Mouse (Mus musculus) Patski (cell line): ENCODE measurements at regions not wholly inside any gene's neighbourhood (a gene's known extent, or its start where the extent isn't known, plus 50 kb on each side); places are given as distances from the start of the nearest gene placed in this dataset.

Source experiments
- ATAC-seq: fragments of 100-300 bp; one replicate; pipeline ENCODE4 v1.8.0; 2021
- CTCF ChIA-PET: fragments of 350-600 bp; sonication (Branson Sonifier 250); formaldehyde crosslinking; loops from one replicate; lab custom pipeline; 2022; ENCODE audit warnings: inconsistent platforms; lab: Charles Lee
- POLR2A ChIA-PET: fragments of 350-600 bp; sonication (Branson Sonifier 250); formaldehyde crosslinking; loops from one replicate; lab custom pipeline; 2022; ENCODE audit warnings: antibody characterized with exemption, inconsistent platforms; lab: Charles Lee
- DNase-seq: peaks from one replicate; pipeline ENCODE4 v3.0.0-alpha.2; 2011; ENCODE audit warnings: low read depth, low spot score
- H3K27me3 ChIP-seq: fragments of 371-371 bp; one replicate; pipeline ENCODE4 v1.5.1; 2021
- CTCF ChIP-seq: fragments of 100-300 bp; IDR thresholded peaks from one replicate; pipeline ENCODE4 v1.5.1; 2021
- in situ Hi-C: fragments of 300-500 bp; cut with MboI; formaldehyde crosslinking; loops from 3 replicates; pipeline ENCODE4 v1.11.1; 2018; ENCODE audit warnings: low pct_unique_long_range_greater_than_20kb, mixed read lengths

- POLR2A ChIA-PET = no interaction called here
Measured at GRCm38 (mm10) chr1:176360957-176361356, 85.8 kb upstream of the Pld5 start.

GRCm38 (mm10) chr1:176359992-176360724 is 85.0 kb upstream of the Pld5 start:
- no peak for TF ChIP-seq CTCF
- no peak for DNase-seq

More at GRCm38 (mm10) chr1:176360957-176361356, 85.8 kb upstream of the Pld5 start:
- in situ Hi-C loops = no loop called here
- H3K27me3 ChIP-seq = peaks cover 3% of the 10 kb centered on the region
- CTCF ChIA-PET = interaction anchor here (1.2 kb wide), 1 partner anchor 14 kb away, joined by 3 read pairs; no protein-coding TSS in a partner anchor
- ATAC-seq (no peak), DNase-seq (no peak)
- no peak for TF ChIP-seq CTCF

GRCm38 (mm10) chr1:176355342-176355741 is 80.2 kb upstream of the Pld5 start:
- in situ Hi-C loops = no loop called here
- TF ChIP-seq CTCF = no peak
- CTCF ChIA-PET = no interaction called here
- DNase-seq = no peak
- no peak for ATAC-seq
- POLR2A ChIA-PET = no interaction called here
- peaks cover 3% of the 10 kb centered on the region for H3K27me3 ChIP-seq

More at GRCm38 (mm10) chr1:176359992-176360724, 85.0 kb upstream of the Pld5 start:
- peaks cover 3% of the 10 kb centered on the region for H3K27me3 ChIP-seq
- POLR2A ChIA-PET = no interaction called here
- CTCF ChIA-PET = interaction anchor here (0.8 to 1.2 kb wide), 2 partner anchors 9 to 15 kb away, joined by 3 read pairs; no protein-coding TSS in a partner anchor
- ATAC-seq = no peak
- in situ Hi-C loops = no loop called here

GRCm38 (mm10) chr1:176354898-176355297 is 79.8 kb upstream of the Pld5 start:
- POLR2A ChIA-PET = no interaction called here
- no peak for TF ChIP-seq CTCF
- in situ Hi-C loops = no loop called here
- ATAC-seq (no peak), DNase-seq (no peak)
- H3K27me3 ChIP-seq = peaks cover 3% of the 10 kb centered on the region
- CTCF ChIA-PET = no interaction called here

GRCm38 (mm10) chr1:176352706-176353105 is 77.6 kb upstream of the Pld5 start:
- TF ChIP-seq CTCF = no peak
- in situ Hi-C loops = no loop called here
- ATAC-seq = no peak
- H3K27me3 ChIP-seq = no peaks in the 10 kb centered on the region
- DNase-seq = no peak
- ChIA-PET CTCF (no interaction called here), POLR2A (no interaction called here)

GRCm38 (mm10) chr1:176349909-176350495 is 74.9 kb upstream of the Pld5 start:
- no peaks in the 10 kb centered on the region for H3K27me3 ChIP-seq
- TF ChIP-seq CTCF = no peak
- DNase-seq = no peak
- no peak for ATAC-seq
- CTCF ChIA-PET = no interaction called here
- POLR2A ChIA-PET = no interaction called here
- in situ Hi-C loops = no loop called here

GRCm38 (mm10) chr1:176348129-176348528 is 73.0 kb upstream of the Pld5 start:
- no peaks in the 10 kb centered on the region for H3K27me3 ChIP-seq
- CTCF ChIA-PET = no interaction called here
- DNase-seq = no peak
- in situ Hi-C loops = no loop called here
- ATAC-seq = no peak
- POLR2A ChIA-PET = no interaction called here
- no peak for TF ChIP-seq CTCF

- H3K27me3 ChIP-seq = no peaks in the 10 kb centered on the region
- DNase-seq (no peak), ATAC-seq (no peak)
- in situ Hi-C loops = no loop called here
- TF ChIP-seq CTCF = no peak
- ChIA-PET POLR2A (no interaction called here), CTCF (no interaction called here)
Measured at GRCm38 (mm10) chr1:176331344-176331743, 56.2 kb upstream of the Pld5 start.
